Mouse (Mus musculus) erythroblast, embryonic 14.5 days (primary cell): ENCODE measurements around the gene Sec14l5. TPM values are rescaled to one million over a fixed set of nuclear protein-coding genes. Genes with fewer than 3 reads are reported as not detected.

ENCODE experiments used
- H3K27me3 ChIP-seq: 2 replicates; pipeline ENCODE4 v1.6.1; 2012; ENCODE audit warnings: inconsistent platforms; ENCODE audit not compliant: control insufficient read depth
- H3K36me3 ChIP-seq: 2 replicates; pipeline ENCODE4 v1.6.1; 2012; ENCODE audit warnings: mild to moderate bottlenecking, inconsistent platforms; ENCODE audit not compliant: control insufficient read depth
- H3K4me1 ChIP-seq: 2 replicates; pipeline ENCODE4 v1.6.1; 2012; ENCODE audit warnings: inconsistent platforms; ENCODE audit not compliant: control insufficient read depth
- H3K4me3 ChIP-seq: replicated peaks from 2 replicates; pipeline ENCODE3; 2012; ENCODE audit warnings: moderate library complexity, mild to moderate bottlenecking, inconsistent platforms
- H3K9me3 ChIP-seq: 2 replicates; pipeline ENCODE4 v1.6.1; 2012; ENCODE audit warnings: low read length, inconsistent platforms, mixed read lengths; ENCODE audit not compliant: control insufficient read depth
- GATA1 ChIP-seq: IDR thresholded peaks from 2 replicates; pipeline ENCODE4 v1.6.1; 2012; ENCODE audit warnings: low read length, inconsistent platforms, mixed read lengths
- TAL1 ChIP-seq: IDR thresholded peaks from 3 replicates; pipeline ENCODE4 v1.6.1; 2012; ENCODE audit warnings: low read length, inconsistent platforms, mixed read lengths
- polyA plus RNA-seq: library from polyadenylated mRNA; stranded (reverse); fragments of >175 nt; gene quantifications from 2 replicates; pipeline ENCODE4 v1.2.3, GENCODE M21; 2012

The Sec14l5 gene
- polyA plus RNA-seq, 1 experiment, result not detected

- TF ChIP-seq GATA1 (no peak), TAL1 (no peak)
- H3K36me3 ChIP-seq, result no peaks in the 10 kb centered on the region
- H3K4me3 ChIP-seq, result peak overlapping the region; percentile 34
- H3K9me3 ChIP-seq, result no peaks in the 10 kb centered on the region
- peaks cover 15% of the 10 kb centered on the region for H3K4me1 ChIP-seq
- peaks cover 23% of the 10 kb centered on the region for H3K27me3 ChIP-seq
Measured at GRCm38 (mm10) chr16:5146367-5147036, 407 bp upstream of the Sec14l5 start.

DNA sequence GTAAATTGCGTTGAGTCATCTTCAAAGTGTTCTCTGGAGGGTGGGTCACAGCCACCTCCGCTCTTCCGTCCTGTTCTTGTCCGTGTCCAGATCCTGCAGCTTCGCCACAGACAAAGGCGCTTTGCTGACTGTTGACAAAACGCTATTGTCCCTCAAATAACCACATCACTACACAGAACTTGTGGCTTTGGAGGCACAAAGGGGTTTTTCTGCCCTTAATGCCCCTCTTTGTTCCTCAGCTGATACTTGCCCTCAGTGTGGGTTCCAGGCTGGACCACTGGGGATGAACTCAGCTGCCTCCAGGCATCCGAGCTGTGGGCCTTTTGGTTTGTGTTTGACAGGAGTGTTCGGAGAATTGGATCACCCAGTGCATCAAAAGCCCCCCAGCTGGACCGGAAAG, 3.6 kb downstream of the Sec14l5 start:
- TF ChIP-seq GATA1, result no peak
- TF ChIP-seq TAL1, result no peak
- no peak overlapping the region for H3K4me3 ChIP-seq
- no peaks in the 10 kb centered on the region for H3K9me3 ChIP-seq
- H3K36me3 ChIP-seq, result no peaks in the 10 kb centered on the region
- H3K4me1 ChIP-seq, result peaks cover 15% of the 10 kb centered on the region
- H3K27me3 ChIP-seq, result peaks cover 23% of the 10 kb centered on the region

- Histone ChIP-seq H3K4me3 (no peak overlapping the region), H3K36me3 (no peaks in the 10 kb centered on the region), H3K27me3 (no peaks in the 10 kb centered on the region), H3K9me3 (no peaks in the 10 kb centered on the region), H3K4me1 (no peaks in the 10 kb centered on the region)
- TF ChIP-seq TAL1, result no peak
- no peak for TF ChIP-seq GATA1
Measured at GRCm38 (mm10) chr16:5153299-5154026, 6.6 kb downstream of the Sec14l5 start.

DNA sequence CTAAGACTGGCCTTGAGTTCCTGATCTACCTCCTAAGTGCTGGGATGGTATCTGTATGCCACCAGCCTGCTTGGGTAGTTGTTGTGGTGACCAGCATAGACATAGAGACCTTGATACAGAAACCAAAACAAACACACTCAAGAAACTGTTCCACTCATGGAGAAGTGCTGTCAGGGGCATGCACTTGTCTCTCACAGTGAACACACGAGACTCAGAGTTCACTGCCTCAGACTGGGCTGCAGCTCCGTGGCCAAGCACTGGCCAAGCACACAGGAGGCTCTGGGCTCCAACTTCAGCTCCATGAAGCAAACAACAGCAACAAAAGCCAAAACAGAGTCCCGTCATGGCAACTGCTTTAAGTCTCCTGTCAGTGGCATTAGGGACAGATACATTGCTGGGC, 8.1 kb downstream of the Sec14l5 start:
- Histone ChIP-seq H3K9me3 (no peaks in the 10 kb centered on the region), H3K27me3 (no peaks in the 10 kb centered on the region), H3K36me3 (no peaks in the 10 kb centered on the region), H3K4me1 (no peaks in the 10 kb centered on the region), H3K4me3 (no peak overlapping the region)
- TF ChIP-seq TAL1 (no peak), GATA1 (no peak)

GRCm38 (mm10) chr16:5156495-5156894, 9.6 kb downstream of the Sec14l5 start:
- Histone ChIP-seq H3K27me3 (no peaks in the 10 kb centered on the region), H3K9me3 (no peaks in the 10 kb centered on the region), H3K4me3 (no peak overlapping the region), H3K4me1 (no peaks in the 10 kb centered on the region), H3K36me3 (no peaks in the 10 kb centered on the region)
- TF ChIP-seq GATA1 (no peak), TAL1 (no peak)

DNA sequence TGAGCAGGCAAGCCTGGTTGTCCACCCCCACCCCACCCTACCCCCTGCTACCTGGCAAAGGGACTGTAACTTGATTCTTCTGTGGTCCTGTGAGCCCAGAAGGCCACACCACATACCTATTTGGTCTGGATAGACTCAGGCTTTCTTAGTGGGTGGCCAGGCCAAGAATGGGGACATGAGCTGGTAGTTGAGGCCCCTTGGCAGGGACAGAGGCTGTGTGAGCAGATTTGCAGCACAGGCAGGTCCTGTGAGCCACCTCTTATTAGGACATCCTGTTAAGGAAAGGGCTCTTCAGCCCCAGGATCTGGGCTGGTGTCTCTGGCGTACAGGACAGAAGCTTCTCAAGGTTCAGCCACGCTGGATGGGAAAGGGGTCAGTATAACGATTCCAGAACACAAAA, 10.2 kb downstream of the Sec14l5 start:
- Histone ChIP-seq H3K4me1 (no peaks in the 10 kb centered on the region), H3K36me3 (no peaks in the 10 kb centered on the region), H3K4me3 (no peak overlapping the region), H3K27me3 (no peaks in the 10 kb centered on the region), H3K9me3 (no peaks in the 10 kb centered on the region)
- no peak for TF ChIP-seq GATA1
- TF ChIP-seq TAL1, result no peak

GRCm38 (mm10) chr16:5159248-5159647, 12.3 kb downstream of the Sec14l5 start:
- Histone ChIP-seq H3K36me3 (no peaks in the 10 kb centered on the region), H3K4me3 (no peak overlapping the region), H3K27me3 (no peaks in the 10 kb centered on the region), H3K4me1 (no peaks in the 10 kb centered on the region), H3K9me3 (no peaks in the 10 kb centered on the region)
- TF ChIP-seq GATA1, result no peak
- TF ChIP-seq TAL1, result no peak

GRCm38 (mm10) chr16:5164327-5164726, 17.4 kb downstream of the Sec14l5 start:
- TF ChIP-seq TAL1 (no peak), GATA1 (no peak)
- H3K36me3 ChIP-seq, result no peaks in the 10 kb centered on the region
- no peaks in the 10 kb centered on the region for H3K27me3 ChIP-seq
- H3K4me3 ChIP-seq, result no peak overlapping the region
- H3K4me1 ChIP-seq, result no peaks in the 10 kb centered on the region
- H3K9me3 ChIP-seq, result peaks cover 2% of the 10 kb centered on the region; the same call in 1 of the 2 replicates

GRCm38 (mm10) chr16:5168038-5168437, 21.1 kb downstream of the Sec14l5 start:
- H3K4me3 ChIP-seq, result no peak overlapping the region
- no peaks in the 10 kb centered on the region for H3K27me3 ChIP-seq
- peaks cover 2% of the 10 kb centered on the region; the same call in 1 of the 2 replicates for H3K9me3 ChIP-seq
- TF ChIP-seq GATA1, result no peak
- no peak for TF ChIP-seq TAL1
- no peaks in the 10 kb centered on the region for H3K36me3 ChIP-seq
- no peaks in the 10 kb centered on the region for H3K4me1 ChIP-seq
